Mouse (Mus musculus) thymus, adult 2 months (tissue): ENCODE data around the gene Fam174b. TPM values are rescaled to one million over a fixed set of nuclear protein-coding genes. Genes with fewer than 3 reads are reported as not detected.

ENCODE experiments used
- DNase-seq: peaks from one replicate; pipeline ENCODE4 v3.0.0; 2021
- H3K27ac ChIP-seq: fragments of 200-500 bp; 2 replicates; pipeline ENCODE4 v1.5.1; 2012; ENCODE audit warnings: low read length, control low read depth; ENCODE audit not compliant: control insufficient read depth, insufficient read depth
- H3K27me3 ChIP-seq: fragments of 200-500 bp; 2 replicates; pipeline ENCODE4 v1.6.1; 2012; ENCODE audit warnings: mild to moderate bottlenecking, low read length, moderate library complexity, mixed read lengths; ENCODE audit not compliant: control insufficient read depth, insufficient read depth
- H3K36me3 ChIP-seq: fragments of 200-500 bp; 2 replicates; pipeline ENCODE4 v1.6.1; 2012; ENCODE audit warnings: mild to moderate bottlenecking, low read length, moderate library complexity; ENCODE audit not compliant: control insufficient read depth, insufficient read depth
- H3K4me1 ChIP-seq: fragments of 200-500 bp; replicated peaks from 2 replicates; pipeline ENCODE4 v1.6.1; 2012; ENCODE audit warnings: low read length; ENCODE audit not compliant: control insufficient read depth, insufficient read depth
- H3K4me3 ChIP-seq: fragments of 200-500 bp; 2 replicates; pipeline ENCODE4 v1.5.1; 2012; ENCODE audit warnings: mild to moderate bottlenecking, low read length, control low read depth, moderate library complexity; ENCODE audit not compliant: control insufficient read depth, insufficient read depth
- CTCF ChIP-seq: fragments of 200-500 bp; IDR thresholded peaks from 2 replicates; pipeline ENCODE4 v1.5.1; 2012; ENCODE audit warnings: mild to moderate bottlenecking, control low read depth, low read length, moderate library complexity, borderline replicate concordance; ENCODE audit not compliant: control insufficient read depth, poor library complexity, insufficient read depth; ENCODE audit errors: extremely low read depth
- POLR2A ChIP-seq: fragments of 200-500 bp; IDR thresholded peaks from 2 replicates; pipeline ENCODE4 v1.6.1; 2012; ENCODE audit warnings: mild to moderate bottlenecking, low read length, control low read depth, moderate library complexity; ENCODE audit not compliant: control insufficient read depth, poor library complexity, insufficient read depth; ENCODE audit errors: extremely low read depth
- WGBS: fragments of 180-500 bp; shearing (Covaris S2); methylation state at CpG from one replicate; pipeline ENCODE4 v1.1.7; 2018; 5-methylcytosine and 5-hydroxymethylcytosine counted together
- polyA plus RNA-seq: library from polyadenylated mRNA; depleted of rRNA; stranded (reverse); fragments of >200 nt; gene quantifications from 2 replicates; pipeline ENCODE4 v1.2.3, GENCODE M21; 2012

Gene Fam174b
- polyA plus RNA-seq, 1 experiment, result 13.2 TPM

DNA sequence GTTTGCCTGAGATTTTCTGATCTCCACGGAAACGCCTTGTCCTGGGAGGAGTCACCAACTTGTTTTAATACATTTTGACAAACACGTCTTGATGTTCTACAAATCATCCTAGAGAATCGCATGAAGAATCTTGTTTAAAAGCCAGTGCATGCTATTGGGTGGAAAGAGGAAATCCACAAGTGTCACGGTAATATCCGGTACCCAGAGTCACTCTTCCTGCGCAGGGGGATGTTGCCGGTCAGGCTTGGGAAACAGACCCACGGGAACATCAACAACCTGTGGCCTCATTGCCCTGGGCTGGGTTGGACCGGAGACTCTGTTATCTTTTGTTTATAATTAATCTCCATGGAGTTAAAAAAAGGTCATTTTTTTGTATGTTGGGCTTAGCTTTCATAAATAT lies 22.1 kb upstream of the Fam174b start:
- no peaks in the 10 kb centered on the region for H3K4me1 ChIP-seq
- H3K36me3 ChIP-seq, result no peaks in the 10 kb centered on the region
- no peak overlapping the region for H3K4me3 ChIP-seq
- 54% methylated on average over 10 of the region's 10 CpGs for WGBS
- H3K27me3 ChIP-seq, result no peaks in the 10 kb centered on the region
- no peak for TF ChIP-seq POLR2A
- no peak for TF ChIP-seq CTCF
- no peak for DNase-seq
- no peak overlapping the region for H3K27ac ChIP-seq

DNA sequence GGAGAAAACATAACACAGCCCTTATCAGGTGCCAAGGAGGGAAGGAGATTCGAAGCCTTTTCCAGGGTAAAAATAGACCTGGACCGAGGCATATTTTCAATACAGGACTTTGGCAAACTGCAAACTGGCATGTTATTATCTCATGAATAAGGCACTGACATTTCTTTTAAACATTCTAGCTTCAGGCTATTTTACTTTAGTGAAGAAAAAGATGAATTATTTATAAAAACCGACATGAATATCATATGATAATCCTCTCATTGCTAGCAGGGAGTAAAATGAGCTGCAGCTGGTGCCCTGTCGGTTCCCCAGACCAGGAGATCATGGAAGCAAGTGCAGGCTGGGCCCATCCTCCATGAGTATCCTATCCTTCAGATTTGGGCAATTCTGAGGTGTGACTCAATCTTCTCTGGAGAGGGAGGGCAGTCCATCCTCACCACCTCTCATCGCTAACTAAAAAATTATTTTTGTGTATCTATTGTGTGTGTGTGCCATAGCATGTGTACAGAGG lies 21.6 kb upstream of the Fam174b start:
- no peak for TF ChIP-seq CTCF
- no peak for TF ChIP-seq POLR2A
- no peak overlapping the region for H3K27ac ChIP-seq
- H3K4me1 ChIP-seq, result no peaks in the 10 kb centered on the region
- WGBS, result 76% methylated on average over 5 of the region's 5 CpGs
- no peaks in the 10 kb centered on the region for H3K27me3 ChIP-seq
- no peak overlapping the region for H3K4me3 ChIP-seq
- DNase-seq, result no peak
- no peaks in the 10 kb centered on the region for H3K36me3 ChIP-seq

DNA sequence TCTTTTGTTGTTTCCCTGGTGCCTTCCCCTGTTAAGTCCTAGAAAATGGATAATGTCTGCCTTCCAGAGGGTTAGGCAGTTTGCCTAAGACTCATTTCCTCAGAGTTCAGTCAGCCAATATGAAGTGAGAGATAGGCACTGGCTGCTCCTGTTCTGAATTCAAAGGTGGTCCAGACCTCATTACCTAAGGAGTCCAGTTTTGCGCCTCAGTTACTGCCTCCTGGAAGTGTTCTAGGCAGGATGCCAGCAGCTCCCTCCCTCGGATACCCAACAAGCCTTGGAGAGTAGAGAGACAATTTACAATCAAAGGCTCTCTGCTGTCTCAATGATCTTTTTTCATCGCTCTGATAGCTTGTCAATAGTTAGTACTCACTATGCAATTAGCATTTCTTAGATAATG lies 19.1 kb upstream of the Fam174b start:
- no peak for DNase-seq
- Histone ChIP-seq H3K36me3 (no peaks in the 10 kb centered on the region), H3K4me1 (no peaks in the 10 kb centered on the region), H3K27me3 (no peaks in the 10 kb centered on the region), H3K27ac (no peak overlapping the region), H3K4me3 (no peak overlapping the region)
- WGBS, result 90% methylated on average over 3 of the region's 3 CpGs
- TF ChIP-seq POLR2A (no peak), CTCF (no peak)

DNA sequence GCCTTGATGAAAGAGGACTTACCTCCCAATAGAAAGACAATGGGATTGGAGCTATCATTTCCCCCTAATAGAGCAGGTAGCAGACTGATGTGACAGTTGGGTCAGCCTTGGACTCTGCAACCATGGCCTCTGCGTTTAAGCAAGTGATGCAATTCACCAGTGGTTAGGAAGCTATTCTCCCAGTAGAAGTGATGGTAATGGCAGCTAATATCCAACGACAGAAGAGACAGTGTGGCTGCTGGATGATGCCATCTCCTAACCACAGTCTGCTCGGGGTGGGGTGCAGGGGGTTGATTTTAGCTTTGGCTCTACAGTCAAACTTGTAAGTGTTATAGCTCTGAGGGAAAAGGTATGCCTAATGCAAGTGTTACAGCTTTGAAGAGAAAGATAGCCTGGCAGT lies 18.3 kb upstream of the Fam174b start:
- Histone ChIP-seq H3K4me3 (no peak overlapping the region), H3K4me1 (no peaks in the 10 kb centered on the region), H3K27me3 (no peaks in the 10 kb centered on the region), H3K27ac (no peak overlapping the region), H3K36me3 (no peaks in the 10 kb centered on the region)
- 80% methylated on average over 3 of the region's 3 CpGs for WGBS
- DNase-seq, result no peak
- TF ChIP-seq POLR2A (no peak), CTCF (no peak)

DNA sequence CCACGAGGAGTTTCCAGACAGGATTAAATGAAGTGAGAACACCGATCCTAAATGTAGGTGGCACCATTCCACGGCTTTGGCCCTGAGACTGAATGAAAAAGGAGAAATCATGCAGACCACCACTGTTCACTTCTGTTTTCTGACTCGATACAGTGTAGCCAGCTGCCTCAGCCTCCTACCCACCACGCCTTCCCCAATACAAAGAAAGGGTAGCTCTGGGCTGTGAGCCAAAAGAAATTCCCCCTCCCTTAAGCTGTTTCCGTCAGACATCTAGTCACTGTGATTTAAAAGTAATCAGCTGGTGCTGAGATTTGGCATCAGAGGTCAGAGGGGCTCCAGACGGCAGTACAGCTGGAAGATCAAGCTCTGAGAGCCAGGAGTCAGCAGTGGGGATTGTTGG lies 10.2 kb upstream of the Fam174b start:
- H3K27ac ChIP-seq, result no peak overlapping the region
- H3K36me3 ChIP-seq, result no peaks in the 10 kb centered on the region
- DNase-seq, result no peak
- WGBS, result 45% methylated on average over 7 of the region's 7 CpGs
- no peak overlapping the region for H3K4me3 ChIP-seq
- H3K27me3 ChIP-seq, result no peaks in the 10 kb centered on the region
- H3K4me1 ChIP-seq, result no peaks in the 10 kb centered on the region
- TF ChIP-seq POLR2A (no peak), CTCF (no peak)

DNA sequence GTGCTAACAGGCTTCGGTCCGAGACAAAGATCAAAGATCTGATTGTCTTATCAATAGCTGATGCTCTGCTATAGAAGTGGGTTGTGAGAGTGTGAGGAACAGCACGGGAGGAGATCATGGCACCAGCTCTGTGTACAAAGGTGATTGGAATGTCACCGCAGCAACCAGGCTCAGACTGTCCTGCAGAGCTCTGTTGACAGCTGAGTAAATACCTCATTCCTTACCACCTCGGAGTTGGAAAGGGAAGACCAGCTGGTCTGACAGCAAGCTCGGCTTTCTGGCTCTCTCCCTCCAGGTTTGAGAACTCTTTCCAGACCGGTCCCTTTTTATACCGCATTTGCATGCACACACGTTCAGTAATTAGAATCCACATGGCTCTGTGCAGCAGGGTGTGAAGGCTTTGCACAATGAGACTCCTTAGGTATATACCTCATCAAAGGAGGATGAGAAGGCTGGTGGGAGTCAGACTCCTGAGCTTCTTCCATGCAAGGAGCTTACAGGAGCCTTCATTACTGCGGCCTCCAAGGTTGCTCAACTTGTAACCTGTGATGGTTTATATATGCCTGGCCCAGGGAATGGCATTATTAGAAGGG lies 9.6 kb upstream of the Fam174b start:
- 91% methylated on average over 10 of the region's 10 CpGs for WGBS

DNA sequence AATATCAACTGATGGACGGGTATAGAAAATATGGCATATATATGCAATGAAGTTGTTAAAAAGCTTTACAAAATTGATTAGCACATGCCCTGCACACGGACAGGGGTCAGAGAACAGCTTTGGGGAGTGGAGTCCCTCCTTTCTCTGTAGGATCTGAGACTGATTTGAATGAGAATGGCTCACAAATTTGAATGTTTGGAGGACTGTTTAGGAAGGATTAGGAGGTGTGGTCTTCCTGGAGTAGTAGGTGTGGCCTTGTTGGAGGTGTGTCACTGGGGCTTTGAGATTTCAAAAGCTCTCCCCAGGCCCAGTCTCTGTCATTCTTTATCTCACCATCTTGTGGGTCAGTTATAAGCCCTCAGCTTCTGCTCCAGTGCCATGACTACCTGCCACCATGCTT lies 4.1 kb upstream of the Fam174b start:
- Histone ChIP-seq H3K4me1 (peaks cover 4% of the 10 kb centered on the region), H3K4me3 (no peak overlapping the region), H3K27me3 (no peaks in the 10 kb centered on the region), H3K27ac (no peak overlapping the region), H3K36me3 (no peaks in the 10 kb centered on the region)
- no peak for DNase-seq
- TF ChIP-seq POLR2A (no peak), CTCF (no peak)
- WGBS, result 91% methylated on average over 2 of the region's 2 CpGs

More for the DNA sequence above, 9.6 kb upstream of the Fam174b start:
- no peak overlapping the region for H3K27ac ChIP-seq
- H3K4me1 ChIP-seq, result no peaks in the 10 kb centered on the region
- TF ChIP-seq CTCF (no peak), POLR2A (no peak)
- H3K27me3 ChIP-seq, result no peaks in the 10 kb centered on the region
- no peaks in the 10 kb centered on the region for H3K36me3 ChIP-seq
- DNase-seq, result no peak
- no peak overlapping the region for H3K4me3 ChIP-seq
